Mouse (Mus musculus): ENCODE results near the gene Dhps.

Gene Dhps

DNA sequence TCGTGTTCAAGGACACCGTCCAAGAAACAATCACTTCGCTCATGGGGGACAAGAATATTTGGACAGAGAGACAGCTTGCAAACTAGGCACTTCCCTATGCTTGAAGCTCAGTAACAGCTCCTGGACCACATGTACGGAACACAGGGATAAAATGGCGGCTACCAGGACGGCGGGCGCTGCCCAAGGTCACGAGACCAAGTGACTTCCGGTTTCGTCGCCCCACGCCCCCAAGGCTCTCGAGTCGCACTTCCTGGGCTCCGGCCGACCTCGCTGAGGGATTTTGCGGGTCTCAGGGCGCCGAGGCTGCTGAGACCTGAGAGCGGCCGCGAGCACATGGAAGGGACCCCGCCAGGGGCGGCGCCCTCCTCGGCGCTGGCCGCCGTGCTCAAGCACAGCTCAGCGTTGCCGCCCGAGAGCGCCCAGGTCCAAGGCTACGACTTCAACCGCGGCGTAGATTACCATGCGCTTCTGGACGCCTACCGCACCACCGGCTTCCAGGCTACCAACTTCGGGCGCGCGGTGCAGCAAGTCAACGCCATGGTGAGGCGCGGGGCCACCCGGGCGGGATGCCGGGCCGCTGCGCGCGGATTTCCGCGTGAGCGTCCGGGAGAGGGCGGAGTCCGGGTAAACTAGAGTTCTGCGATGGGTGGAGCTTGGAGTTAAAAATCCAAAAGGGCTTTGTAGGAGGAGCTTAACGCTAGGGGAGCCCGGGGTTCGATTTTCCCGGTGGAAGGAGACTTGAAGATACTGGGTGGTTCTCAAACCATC, at the start of gene Dhps:
Dhps (plus strand) TSS at position 244 of the 768 bp plus-strand sequence.
- DNase-seq = peak; percentile 94

DNA sequence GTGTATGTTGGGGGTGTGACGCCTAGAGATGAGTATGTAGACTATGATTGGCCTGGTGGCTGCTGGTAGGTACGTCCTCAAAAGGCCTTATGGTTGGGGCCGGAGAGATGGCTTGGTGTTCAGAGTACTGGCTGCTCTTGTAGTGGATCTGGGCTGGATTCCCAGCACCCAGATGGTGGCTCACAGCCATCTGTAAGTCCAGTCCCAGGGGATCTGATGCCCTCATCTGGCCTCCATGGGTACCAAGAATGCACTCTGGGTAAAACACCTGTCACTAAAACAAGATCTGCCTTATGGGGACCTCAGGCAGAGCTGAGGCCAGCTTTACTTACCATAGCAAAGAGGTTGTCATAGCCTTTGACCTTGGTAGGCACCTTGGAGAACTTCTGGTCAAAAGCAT, 47.7 kb upstream of the Dhps start:
- no peak for DNase-seq

DNA sequence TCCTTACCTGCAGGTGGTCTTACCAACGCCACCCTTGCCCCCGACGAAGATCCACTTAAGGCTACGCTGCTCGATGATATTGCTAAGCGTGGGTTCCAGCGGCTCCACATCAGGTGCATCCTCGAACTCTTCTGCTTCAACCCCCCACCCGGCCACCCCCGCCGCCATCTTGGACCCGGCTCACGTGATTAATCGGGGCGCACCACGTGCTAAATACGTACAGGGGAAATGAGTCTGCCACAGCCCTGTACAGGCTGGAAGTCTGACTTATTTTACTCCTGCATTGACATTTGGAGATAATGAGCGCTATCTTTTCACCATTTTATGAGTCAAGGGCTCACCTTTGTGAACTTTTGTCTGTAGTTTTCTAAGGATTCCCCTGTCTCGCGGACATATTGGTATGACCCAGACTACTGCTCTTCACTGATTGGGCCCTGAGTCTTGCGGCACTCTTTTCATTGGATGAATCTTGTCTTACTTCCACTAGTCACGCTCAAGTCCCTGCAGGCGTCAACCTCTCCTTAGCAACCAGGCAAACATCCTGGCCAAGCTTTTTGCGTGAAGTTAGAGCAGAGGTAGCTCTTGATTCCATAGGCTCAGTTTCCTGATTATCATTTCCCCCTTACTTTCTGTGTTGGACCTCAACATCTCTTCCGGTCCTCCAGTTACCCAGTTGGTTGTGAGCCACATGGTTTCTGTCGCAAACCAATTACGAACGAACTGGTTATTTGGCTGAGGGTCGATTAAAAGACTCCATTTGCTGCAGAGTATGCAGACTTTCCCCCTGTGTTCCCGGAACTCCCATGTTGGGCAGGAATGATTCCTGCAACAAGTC, 46.2 kb upstream of the Dhps start, which contains the start of gene Asna1:
Asna1 (minus strand) TSS at position 184 of the 835 bp plus-strand sequence.
- peak; percentile 85 to 86 for DNase-seq

DNA sequence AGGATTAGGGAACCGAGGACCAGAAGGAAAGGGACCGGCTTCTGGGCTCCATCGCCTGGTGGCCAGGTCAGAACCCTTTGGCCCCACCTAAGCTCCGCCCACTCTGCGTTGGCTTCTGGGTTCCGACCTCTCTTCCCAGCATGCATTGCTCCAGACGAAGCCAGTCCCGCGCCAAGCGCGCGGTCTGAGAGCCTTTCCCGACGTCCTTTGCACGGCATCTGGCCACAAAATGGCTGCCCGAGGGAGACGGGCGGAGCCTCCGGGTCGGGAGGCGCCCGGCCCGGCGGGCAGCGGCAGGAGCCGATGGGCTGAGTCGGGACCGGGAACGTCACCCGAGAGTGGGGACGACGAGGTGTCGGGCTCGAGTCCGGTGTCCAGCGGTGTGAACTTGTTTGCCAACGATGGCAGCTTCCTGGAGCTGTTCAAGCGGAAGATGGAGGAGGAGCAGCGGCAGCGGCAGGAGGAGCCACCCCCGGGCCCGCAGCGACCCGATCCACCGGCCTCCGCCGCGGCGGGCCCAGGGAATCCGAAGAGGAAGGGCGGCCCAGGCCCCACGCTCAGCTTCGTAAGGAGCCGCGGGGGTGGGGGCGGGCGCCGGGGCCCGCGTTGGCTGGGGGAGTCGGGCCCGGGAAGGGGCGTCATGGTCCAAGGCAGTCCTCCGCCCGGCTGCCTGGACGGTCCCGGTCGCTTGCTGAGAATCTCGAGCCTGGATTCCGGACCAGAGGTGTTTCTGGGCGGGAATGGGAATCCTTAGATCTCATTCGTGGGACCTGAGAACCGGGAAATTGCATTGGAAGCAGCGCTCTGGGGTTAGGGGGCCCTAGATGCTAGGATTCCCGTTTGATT, 44.7 kb upstream of the Dhps start, which contains the start of gene Trir:
Trir (plus strand) TSS at position 154 of the 846 bp plus-strand sequence.
- peak; percentile 93 to 94 for DNase-seq

DNA sequence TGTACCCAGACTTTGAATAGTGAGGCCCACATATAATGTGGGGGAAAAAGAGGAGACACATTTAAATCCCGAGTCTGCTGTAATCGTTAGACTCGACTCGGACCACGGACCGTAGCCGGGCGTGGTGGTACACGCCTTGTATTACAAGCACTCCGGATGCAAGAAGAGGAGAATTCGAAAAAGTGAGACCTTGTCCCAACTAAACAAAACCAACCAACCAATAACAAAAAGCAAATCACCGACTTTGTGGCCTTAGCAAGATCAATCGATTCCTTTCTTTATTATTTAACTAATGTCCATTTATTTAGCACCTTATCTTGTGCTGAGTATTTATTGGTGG, 44.1 kb upstream of the Dhps start:
- peak in 1 of 2 experiments; percentile 31 for DNase-seq

DNA sequence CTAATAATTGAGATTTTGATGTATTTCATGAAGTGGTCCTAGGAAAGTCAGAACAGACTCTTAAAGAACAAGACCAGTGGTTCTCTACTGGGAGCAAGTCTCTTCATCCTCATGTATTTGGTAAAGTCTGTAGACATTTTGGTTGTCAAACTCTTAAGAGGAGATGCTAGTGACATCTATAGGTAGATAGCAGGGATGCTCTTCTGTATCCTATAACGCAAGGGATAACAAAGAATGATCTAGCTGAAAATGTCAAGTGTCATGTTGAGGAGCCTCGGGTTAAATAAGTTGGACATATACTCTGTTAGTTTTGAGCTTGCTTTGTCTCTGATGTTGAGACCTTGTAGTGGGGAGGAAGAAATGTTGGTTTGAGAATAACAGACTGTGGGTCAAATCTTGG, 43.6 kb upstream of the Dhps start:
- DNase-seq = no peak

DNA sequence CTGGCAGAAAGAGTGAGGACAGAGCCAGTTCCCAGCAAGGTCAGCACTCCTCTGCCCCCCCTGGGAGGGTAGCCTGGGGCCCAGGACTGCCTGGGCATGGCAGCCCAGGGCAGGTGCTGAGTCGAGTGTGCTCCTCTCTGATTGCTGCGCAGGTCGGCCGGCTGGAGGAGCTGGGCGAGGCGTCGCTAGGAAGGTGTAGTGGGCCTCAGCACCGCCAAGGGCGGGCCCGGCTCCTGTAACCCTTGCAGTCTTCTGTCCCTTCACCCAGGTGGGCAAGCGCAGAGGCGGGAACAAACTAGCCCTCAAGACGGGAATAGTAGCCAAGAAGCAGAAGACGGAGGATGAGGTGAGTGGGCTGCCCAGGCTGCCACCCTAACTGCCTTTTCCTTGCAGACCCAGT, 42.3 kb upstream of the Dhps start:
- DNase-seq = no peak

DNA sequence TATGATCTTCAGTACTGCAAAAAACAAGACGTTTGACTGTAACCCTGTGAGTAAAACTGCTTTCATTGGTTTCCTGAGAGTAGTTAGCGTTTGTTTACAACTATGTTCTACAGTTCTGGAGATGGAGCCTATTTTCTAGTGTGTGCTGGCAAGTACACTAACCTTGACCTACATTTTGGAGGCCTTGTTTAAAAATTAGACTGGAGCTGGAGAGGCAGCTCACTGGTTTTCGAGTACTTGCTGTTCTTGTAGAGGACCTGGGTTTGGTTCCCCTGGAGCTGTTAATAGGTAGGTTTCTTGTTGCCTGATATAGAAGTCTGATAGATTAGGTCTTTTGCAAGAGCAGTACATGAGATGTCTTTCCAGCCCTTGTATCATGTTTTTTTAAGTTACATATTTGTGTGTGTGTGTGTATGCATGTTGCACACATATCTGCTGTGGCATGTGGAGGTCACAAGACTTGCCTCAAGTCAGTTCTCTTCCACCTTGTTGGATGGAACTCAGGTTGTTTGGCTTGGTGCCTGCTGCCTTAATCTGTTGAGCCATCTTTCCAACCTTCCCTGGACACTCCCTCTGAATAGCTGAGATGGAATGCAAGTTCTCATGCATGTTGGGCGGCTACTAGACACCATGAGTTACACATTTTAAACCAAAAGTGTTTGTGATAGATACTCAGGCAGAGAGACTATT, 38.8 kb upstream of the Dhps start:
- DNase-seq = no peak

DNA sequence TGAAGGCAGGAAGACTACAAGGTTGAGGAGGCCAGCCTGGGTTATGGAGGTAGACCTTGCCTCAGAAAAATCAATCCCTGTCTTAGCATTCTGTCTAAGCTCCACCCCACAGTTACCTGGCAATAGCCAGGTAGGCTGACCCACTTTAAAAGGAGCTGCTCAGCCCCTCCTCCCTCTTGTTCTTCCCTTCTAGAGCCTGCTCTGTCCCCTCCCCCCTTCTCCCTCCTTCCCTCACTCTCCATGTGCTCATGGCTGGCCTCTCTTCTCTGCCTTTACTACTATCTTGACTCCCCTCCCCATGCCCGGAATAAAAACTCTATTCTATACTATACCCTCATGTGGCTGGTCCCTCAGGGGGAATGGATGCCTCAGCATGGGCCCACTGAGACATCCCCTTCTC, 37.7 kb upstream of the Dhps start:
- no peak for DNase-seq

DNA sequence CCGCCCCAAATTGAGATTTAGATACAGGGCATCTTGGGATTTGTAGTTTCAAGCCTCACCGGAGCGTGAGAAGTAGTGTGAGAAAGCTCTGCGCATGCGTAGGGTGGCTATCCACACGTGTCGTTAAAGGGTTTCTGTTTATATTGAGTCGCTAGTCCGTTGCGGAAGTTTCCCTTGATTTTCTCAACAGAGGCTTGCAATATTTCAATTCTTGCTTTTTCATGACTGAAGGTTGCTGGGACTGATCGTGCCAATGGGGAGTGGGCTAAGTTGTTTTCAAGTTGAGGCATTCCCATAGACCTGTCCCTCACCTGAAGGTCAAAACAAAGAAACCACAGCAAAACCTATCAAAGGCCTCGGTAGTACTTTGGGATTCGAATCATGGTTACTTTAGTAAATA, 36.8 kb upstream of the Dhps start:
- DNase-seq = peak; percentile 82 to 83

DNA sequence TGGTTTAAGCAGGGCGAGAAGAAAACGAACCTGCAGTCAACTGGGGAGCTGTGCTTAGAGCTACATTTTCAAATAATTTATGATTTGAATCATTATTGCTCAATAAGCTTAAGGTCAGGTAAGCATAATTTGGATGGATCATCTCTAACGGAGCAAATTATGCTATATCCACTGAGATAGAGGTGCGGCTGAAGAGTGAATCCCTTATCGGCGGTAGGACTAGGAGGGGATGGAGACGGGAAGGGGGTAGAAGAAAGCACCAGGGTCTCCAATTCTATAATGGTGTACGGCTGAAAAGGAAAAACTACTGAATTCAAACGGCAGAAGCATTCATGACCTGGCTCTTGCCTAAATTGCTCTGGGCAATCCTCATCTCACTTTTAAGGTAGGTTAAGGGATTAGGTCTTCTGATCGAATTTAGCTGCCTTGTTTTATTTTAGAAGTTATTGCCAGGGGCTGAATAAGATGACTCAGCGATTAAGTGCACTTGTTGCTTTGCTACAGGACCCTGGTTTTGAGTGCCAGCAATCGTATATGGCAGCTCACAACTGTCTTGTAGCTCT, 36.3 kb upstream of the Dhps start:
- DNase-seq = no peak

DNA sequence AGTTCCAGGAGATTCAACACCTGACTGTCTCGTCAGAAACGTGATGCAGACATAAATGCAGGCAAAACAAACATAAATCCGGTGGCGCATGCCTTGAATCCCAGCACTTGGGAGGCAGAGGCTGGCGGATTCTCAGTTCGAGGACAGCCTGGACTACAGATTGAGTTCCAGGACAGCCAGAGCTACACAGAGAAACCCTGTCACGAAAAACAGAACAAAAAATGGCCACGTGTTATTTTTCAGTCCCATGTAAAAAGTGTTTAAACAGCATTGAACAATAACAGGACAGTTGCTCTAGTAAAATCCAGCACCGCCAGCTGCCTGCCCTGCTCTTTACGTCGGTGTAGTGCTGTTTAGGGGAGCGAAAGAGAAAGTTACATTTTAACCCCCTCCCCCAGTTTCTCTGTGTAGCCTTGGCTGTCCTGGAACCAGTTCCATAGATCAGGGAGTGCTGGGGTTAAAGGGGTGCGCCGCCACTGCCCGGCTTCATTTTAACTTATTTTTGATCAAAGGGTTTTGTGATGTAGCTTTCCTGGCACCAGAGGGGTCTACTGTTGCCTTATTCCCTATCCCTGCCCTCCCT, 35.7 kb upstream of the Dhps start:
- peak; percentile 38 to 40 for DNase-seq

DNA sequence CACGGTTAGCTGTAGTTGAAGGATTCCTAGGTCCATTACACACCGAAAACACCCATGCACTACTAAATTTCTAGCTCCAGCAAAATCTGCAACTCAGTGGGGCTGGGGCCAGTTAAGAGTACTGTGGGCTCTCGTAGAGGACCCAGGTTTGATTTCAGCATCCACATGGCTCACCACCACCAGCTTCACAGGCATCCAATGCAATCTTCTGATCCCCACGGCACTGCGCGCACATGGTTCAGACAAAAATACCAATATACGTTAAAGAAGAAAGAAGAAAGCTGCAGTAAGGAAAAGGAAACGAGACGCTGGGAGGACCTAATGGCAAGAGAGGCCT, 35.2 kb upstream of the Dhps start:
- no peak for DNase-seq

DNA sequence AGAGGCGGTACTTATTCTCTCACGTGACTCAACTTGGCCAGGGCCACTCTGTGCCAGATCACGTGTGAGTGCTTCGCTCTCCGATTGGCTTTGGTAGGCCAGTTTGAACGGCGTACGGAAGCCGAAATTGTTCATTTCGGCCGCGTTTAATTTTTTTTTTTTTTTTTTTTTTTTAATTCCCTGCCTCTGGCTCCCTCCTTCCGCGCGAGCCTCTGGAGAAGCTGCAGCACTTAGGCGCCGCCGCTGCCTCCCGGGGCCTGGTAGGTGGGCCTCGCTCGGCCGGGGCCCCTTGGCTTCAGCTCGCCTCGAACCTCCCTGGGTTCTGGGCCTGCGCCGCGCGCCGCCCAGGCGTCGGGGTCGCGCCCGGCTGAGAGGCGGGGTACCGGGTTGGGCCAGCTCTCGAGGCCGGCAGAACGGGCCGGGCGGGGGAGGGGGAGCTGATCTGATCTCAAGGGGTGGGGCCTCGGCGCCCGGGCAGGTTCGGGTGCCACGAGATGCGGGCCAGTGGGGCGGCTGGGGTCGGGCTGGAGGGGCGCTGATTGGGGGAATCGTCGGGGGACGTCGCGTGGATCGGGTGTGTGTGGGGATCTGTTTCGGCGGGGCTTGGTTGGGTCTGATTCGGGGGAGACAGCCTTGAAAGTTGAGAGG, 34.7 kb upstream of the Dhps start, which contains the start of gene Tnpo2:
Tnpo2 (plus strand) TSS at position 198 of the 648 bp plus-strand sequence.
- DNase-seq = peak; percentile 84 to 87

DNA sequence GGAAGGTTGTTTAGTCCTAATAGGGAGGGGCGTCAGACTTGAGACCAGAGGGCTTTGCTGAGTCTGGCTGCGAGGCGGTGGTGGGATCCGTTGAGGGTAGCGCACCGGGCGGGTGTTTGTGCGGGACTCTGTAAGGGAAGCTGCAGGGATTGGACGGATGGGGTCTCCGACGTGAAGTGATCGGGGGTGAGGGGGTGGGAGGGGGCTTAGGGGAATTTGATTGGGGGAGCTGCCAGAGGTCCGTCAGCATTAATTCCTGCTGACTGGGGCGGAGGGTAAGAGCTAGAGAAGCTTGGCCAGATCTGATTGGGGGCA, 34.2 kb upstream of the Dhps start:
- no peak for DNase-seq

DNA sequence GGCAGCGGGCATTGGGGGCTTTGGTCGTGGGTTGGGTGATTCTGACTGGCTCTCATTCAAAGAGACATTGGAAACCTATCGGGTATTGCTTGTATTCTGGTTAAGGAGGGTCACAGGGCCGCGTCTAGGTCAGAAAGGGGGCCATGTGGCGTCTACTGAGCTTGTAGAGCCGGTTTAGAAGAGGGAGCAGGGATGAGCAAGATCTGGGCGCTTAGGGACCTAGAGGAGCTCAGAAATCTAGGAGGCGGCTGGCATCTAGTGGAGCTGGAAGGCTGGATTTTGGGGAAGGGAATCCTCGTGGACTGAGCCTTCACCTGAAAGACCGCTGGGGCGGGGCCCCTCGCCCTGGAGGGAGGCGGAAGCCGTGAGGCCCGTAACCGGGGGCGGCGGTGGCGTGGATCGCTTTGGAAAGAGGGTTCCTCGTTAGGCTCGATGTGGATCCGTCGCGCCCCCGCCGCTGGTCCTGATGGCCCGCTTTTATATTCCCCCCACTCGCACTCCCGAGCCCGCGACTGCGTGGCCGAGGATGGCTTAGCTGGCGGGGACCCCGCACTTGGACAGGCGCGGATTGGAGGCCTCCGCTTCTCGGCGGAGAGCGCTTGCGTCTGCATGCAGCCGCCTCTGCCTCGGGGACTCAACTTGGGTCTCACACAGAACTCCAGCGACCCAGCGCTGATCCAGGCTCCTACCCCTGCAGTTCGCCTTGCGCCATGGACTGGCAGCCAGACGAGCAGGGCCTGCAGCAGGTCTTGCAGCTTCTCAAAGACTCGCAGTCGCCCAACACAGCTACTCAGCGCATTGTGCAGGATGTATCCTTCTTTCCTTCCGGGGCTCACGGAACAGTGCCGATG, 33.7 kb upstream of the Dhps start:
- peak; percentile 40 to 51 for DNase-seq

DNA sequence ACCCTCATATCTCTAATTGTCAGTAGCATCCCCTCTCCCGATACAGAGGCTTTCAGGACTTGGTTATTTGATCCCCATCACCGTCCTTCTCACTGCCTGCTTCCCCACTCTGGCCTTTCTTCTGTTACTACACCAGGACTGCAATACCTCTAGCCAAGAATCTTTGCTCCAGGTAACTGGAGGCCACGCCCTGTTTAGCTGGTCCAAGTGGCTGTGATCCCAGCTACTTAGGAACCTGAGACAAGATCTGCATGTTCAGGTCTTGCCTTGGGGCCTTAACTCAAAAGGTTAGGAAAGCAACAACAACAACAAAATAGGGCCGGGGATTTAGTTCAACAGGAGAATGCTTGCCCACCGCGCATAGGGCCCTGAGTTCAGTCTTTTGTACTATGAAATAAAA, 27.9 kb upstream of the Dhps start:
- no peak for DNase-seq

DNA sequence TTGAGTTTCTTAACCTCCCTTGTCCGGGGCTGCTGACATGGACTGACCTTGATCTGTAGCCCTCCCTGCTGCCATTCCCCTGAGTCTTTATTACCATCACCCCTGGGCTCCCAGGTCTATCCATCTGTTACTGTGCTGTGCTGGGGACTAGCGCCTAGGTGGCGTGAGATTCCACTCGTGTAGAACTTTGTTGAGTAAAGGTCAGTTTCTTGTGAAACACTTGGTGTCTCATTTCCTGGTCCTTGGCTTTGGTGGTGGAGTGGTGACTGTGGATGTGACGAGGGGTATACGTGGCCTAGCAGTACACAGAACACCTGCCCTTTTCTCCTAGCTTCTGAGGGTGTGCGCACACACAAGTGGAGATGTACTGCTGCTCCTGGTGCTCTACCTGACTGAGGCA, 14.2 kb upstream of the Dhps start:
- no peak for DNase-seq

DNA sequence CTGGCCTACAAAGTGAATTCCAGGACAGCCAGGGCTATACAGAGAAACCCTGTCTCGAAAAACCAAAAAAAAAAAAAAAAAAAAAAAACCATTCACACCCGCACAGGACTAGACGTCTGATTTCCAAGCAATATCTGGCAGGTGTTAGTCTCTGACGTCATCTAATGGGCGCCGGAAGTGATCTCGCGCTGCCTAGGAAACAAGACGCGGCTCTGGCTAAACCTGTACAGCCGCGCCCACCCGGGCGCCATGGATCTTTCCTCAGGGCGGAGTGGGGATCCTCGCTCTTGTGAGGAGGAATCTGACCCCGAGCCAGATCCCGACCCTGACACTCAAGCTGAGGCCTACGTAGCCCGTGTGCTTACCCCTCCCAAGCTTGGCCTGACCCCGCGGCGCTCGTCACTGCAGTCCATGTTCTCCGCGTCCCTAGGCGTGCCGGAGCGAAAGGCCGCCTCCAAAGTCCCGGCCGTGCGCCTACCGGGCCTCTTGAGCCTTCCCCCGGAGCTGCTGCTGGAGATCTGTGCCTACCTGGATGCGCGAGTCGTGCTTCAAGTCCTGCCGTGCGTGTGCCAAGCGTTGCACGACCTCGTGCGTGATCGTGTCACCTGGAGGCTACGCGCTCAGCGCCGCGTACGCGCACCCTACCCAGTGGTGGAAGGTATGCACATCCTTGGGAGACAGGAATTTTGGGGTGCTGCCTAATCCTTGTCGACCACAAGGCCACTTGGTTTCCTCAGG, 11.5 kb upstream of the Dhps start, which contains the start of gene Fbxw9:
Fbxw9 (plus strand) TSS at position 177 of the 738 bp plus-strand sequence.
- DNase-seq = peak; percentile 93 to 95

DNA sequence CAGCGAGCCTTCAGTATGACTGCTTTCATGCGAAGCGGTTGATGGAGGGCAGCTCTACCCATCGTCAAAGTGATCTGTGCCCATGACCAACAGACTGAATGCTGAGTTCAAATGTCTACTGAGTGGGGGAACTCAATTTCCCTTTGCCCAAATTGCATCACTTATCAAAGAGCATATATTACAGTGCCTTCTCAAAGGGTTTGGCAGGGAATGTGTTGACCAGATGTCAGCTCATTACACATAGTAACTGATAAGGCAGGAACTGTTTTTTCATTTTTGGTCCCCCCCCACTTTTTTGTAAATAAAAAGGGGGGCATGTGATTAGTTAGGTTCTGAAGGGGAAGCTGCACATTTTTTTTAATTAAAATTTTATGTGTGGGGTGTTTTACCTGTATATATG, 9.0 kb upstream of the Dhps start:
- DNase-seq = no peak

All from B cell, adult 2 months (primary cell).